Mouse (Mus musculus): ENCODE data around the gene Tgds. TPM values are rescaled to one million over a fixed set of nuclear protein-coding genes. Genes with fewer than 3 reads are reported as not detected.

The Tgds gene
- polyA plus RNA-seq, 1 experiment: 34.5 TPM

- TF ChIP-seq EP300 (IDR thresholded peaks at IDR 0.05; ENCODE audit: insufficient read depth, low read depth, low read length) (no peak), POLR2A (IDR thresholded peaks at IDR 0.05; ENCODE audit: insufficient read depth, low read length) (no peak), CTCF (IDR thresholded peaks at IDR 0.05; ENCODE audit: low read depth, low read length) (no peak)
- no peak overlapping the region for H3K9ac ChIP-seq (ENCODE audit: low read depth, poor library complexity, severe bottlenecking)
- no peaks in the 10 kb centered on the region for H3K36me3 ChIP-seq (ENCODE audit: control insufficient read depth, insufficient read depth, low read length, poor library complexity, severe bottlenecking)
- no peaks in the 10 kb centered on the region for H3K4me1 ChIP-seq (ENCODE audit: control insufficient read depth, insufficient read depth, low read length)
- no peak overlapping the region for H3K27ac ChIP-seq (ENCODE audit: insufficient read depth, low read length)
- H3K27me3 ChIP-seq (ENCODE audit: control insufficient read depth, insufficient read depth, low read length, poor library complexity, severe bottlenecking): no peaks in the 10 kb centered on the region
- H3K9me3 ChIP-seq (replicated peaks; ENCODE audit: control insufficient read depth, insufficient read depth, low read length, poor library complexity, severe bottlenecking): no peaks in the 10 kb centered on the region
- H3K4me3 ChIP-seq (ENCODE audit: low read depth, low read length): no peak overlapping the region
Measured at GRCm38 (mm10) chr14:118083851-118084250, 48.7 kb downstream of the Tgds start.

GRCm38 (mm10) chr14:118080606-118081005 is 51.9 kb downstream of the Tgds start:
- Histone ChIP-seq H3K4me1 (ENCODE audit: control insufficient read depth, insufficient read depth, low read length) (no peaks in the 10 kb centered on the region), H3K27ac (ENCODE audit: insufficient read depth, low read length) (no peak overlapping the region), H3K9ac (ENCODE audit: low read depth, poor library complexity, severe bottlenecking) (no peak overlapping the region), H3K36me3 (ENCODE audit: control insufficient read depth, insufficient read depth, low read length, poor library complexity, severe bottlenecking) (no peaks in the 10 kb centered on the region), H3K27me3 (ENCODE audit: control insufficient read depth, insufficient read depth, low read length, poor library complexity, severe bottlenecking) (no peaks in the 10 kb centered on the region), H3K9me3 (replicated peaks; ENCODE audit: control insufficient read depth, insufficient read depth, low read length, poor library complexity, severe bottlenecking) (no peaks in the 10 kb centered on the region), H3K4me3 (ENCODE audit: low read depth, low read length) (no peak overlapping the region)
- TF ChIP-seq CTCF (IDR thresholded peaks at IDR 0.05; ENCODE audit: low read depth, low read length) (no peak), EP300 (IDR thresholded peaks at IDR 0.05; ENCODE audit: insufficient read depth, low read depth, low read length) (no peak), POLR2A (IDR thresholded peaks at IDR 0.05; ENCODE audit: insufficient read depth, low read length) (no peak)

- Histone ChIP-seq H3K27me3 (ENCODE audit: control insufficient read depth, insufficient read depth, low read length, poor library complexity, severe bottlenecking) (no peaks in the 10 kb centered on the region), H3K9ac (ENCODE audit: low read depth, poor library complexity, severe bottlenecking) (no peak overlapping the region), H3K9me3 (replicated peaks; ENCODE audit: control insufficient read depth, insufficient read depth, low read length, poor library complexity, severe bottlenecking) (no peaks in the 10 kb centered on the region), H3K36me3 (ENCODE audit: control insufficient read depth, insufficient read depth, low read length, poor library complexity, severe bottlenecking) (no peaks in the 10 kb centered on the region), H3K4me3 (ENCODE audit: low read depth, low read length) (no peak overlapping the region), H3K4me1 (ENCODE audit: control insufficient read depth, insufficient read depth, low read length) (no peaks in the 10 kb centered on the region), H3K27ac (ENCODE audit: insufficient read depth, low read length) (no peak overlapping the region)
- no peak for TF ChIP-seq POLR2A (IDR thresholded peaks at IDR 0.05; ENCODE audit: insufficient read depth, low read length)
- TF ChIP-seq CTCF (IDR thresholded peaks at IDR 0.05; ENCODE audit: low read depth, low read length): no peak
- TF ChIP-seq EP300 (IDR thresholded peaks at IDR 0.05; ENCODE audit: insufficient read depth, low read depth, low read length): no peak
Measured at GRCm38 (mm10) chr14:118070100-118070499, 62.5 kb downstream of the Tgds start.

GRCm38 (mm10) chr14:118069439-118070079 is 63.0 kb downstream of the Tgds start:
- H3K27ac ChIP-seq (ENCODE audit: insufficient read depth, low read length): no peak overlapping the region
- no peaks in the 10 kb centered on the region for H3K27me3 ChIP-seq (ENCODE audit: control insufficient read depth, insufficient read depth, low read length, poor library complexity, severe bottlenecking)
- no peak overlapping the region for H3K9ac ChIP-seq (ENCODE audit: low read depth, poor library complexity, severe bottlenecking)
- no peaks in the 10 kb centered on the region for H3K4me1 ChIP-seq (ENCODE audit: control insufficient read depth, insufficient read depth, low read length)
- H3K9me3 ChIP-seq (replicated peaks; ENCODE audit: control insufficient read depth, insufficient read depth, low read length, poor library complexity, severe bottlenecking): no peaks in the 10 kb centered on the region
- H3K4me3 ChIP-seq (ENCODE audit: low read depth, low read length): no peak overlapping the region
- TF ChIP-seq EP300 (IDR thresholded peaks at IDR 0.05; ENCODE audit: insufficient read depth, low read depth, low read length): no peak
- TF ChIP-seq CTCF (IDR thresholded peaks at IDR 0.05; ENCODE audit: low read depth, low read length): no peak
- H3K36me3 ChIP-seq (ENCODE audit: control insufficient read depth, insufficient read depth, low read length, poor library complexity, severe bottlenecking): no peaks in the 10 kb centered on the region

Other genes with a start within 250 kb of the Tgds start
- not detected in 2 replicates for gene Dct, start 80.5 kb downstream of the Tgds start, polyA plus RNA-seq (2011; ENCODE audit: insufficient read depth, insufficient read length, low read depth, missing spikeins)
- 17.3 and 17.9 TPM in 2 replicates for gene Gpr180, start 4.4 kb upstream of the Tgds start, polyA plus RNA-seq (2011; ENCODE audit: insufficient read depth, insufficient read length, low read depth, missing spikeins)
- gene Sox21, start 104.3 kb upstream of the Tgds start, polyA plus RNA-seq (2011; ENCODE audit: insufficient read depth, insufficient read length, low read depth, missing spikeins): 0.73 and 1.2 TPM in 2 replicates
- not detected in 2 replicates for gene Gm9376, start 134.2 kb upstream of the Tgds start, polyA plus RNA-seq (2011; ENCODE audit: insufficient read depth, insufficient read length, low read depth, missing spikeins)